Mouse (Mus musculus) lung, postnatal 0 days (tissue): Measurements from ENCODE around the gene Rex1bd. TPM values are rescaled to one million over a fixed set of nuclear protein-coding genes. Genes with fewer than 3 reads are reported as not detected.
A peak's percentile ranks its signal among the peaks of the same experiment; 100 is the strongest.

ENCODE experiments used
- ATAC-seq: fragments of 200-750 bp; cut with Nextera tagmentation; 2 replicates; pipeline ENCODE4 v1.8.0; 2017; ENCODE audit warnings: moderate library complexity
- DNase-seq: peaks from one replicate; pipeline ENCODE4 v3.0.0-alpha.2; 2016; ENCODE audit warnings: low spot score
- H3K27ac ChIP-seq: fragments of 300-500 bp; sonication (generic); 2 replicates; pipeline ENCODE4 v1.5.1; 2014; ENCODE audit warnings: antibody characterized with exemption, mild to moderate bottlenecking, low read length, mixed read lengths
- H3K27me3 ChIP-seq: fragments of 300-500 bp; sonication (generic); replicated peaks from 2 replicates; pipeline ENCODE4 v1.6.1; 2014; ENCODE audit warnings: low read length, mixed read lengths; ENCODE audit not compliant: insufficient read depth
- H3K36me3 ChIP-seq: fragments of 300-500 bp; sonication (generic); 2 replicates; pipeline ENCODE4 v1.6.1; 2014; ENCODE audit warnings: low read length, mixed read lengths; ENCODE audit not compliant: insufficient read depth
- H3K4me1 ChIP-seq: fragments of 300-500 bp; sonication (generic); 2 replicates; pipeline ENCODE4 v1.6.1; 2014; ENCODE audit warnings: antibody characterized with exemption, low read depth, low read length, mixed read lengths; ENCODE audit not compliant: insufficient read depth
- H3K4me2 ChIP-seq: fragments of 300-500 bp; sonication (generic); replicated peaks from 2 replicates; pipeline ENCODE4 v1.6.1; 2014; ENCODE audit warnings: low read depth, mild to moderate bottlenecking, low read length, moderate library complexity, mixed read lengths
- H3K4me3 ChIP-seq: fragments of 300-500 bp; sonication (generic); 2 replicates; pipeline ENCODE4 v1.5.1; 2014; ENCODE audit warnings: low read depth, low read length
- H3K9ac ChIP-seq: fragments of 300-500 bp; sonication (generic); replicated peaks from 2 replicates; pipeline ENCODE4 v1.6.1; 2014; ENCODE audit warnings: low read depth, mild to moderate bottlenecking
- H3K9me3 ChIP-seq: fragments of 300-500 bp; sonication (generic); 2 replicates; pipeline ENCODE4 v1.6.1; 2016; ENCODE audit warnings: low read length, mixed read lengths
- CTCF ChIP-seq: IDR thresholded peaks from 2 replicates; pipeline ENCODE4 v1.5.1; 2016; ENCODE audit warnings: antibody characterized with exemption, mild to moderate bottlenecking
- EP300 ChIP-seq: IDR thresholded peaks from 2 replicates; pipeline ENCODE4 v1.6.1; 2016; ENCODE audit warnings: antibody characterized with exemption, mild to moderate bottlenecking, control low read depth
- WGBS: fragments of 180-500 bp; shearing (Covaris S2); extraction: QIAGEN DNeasy Blood & Tissue Kit; methylation state at CpG from one replicate; pipeline ENCODE4 v1.1.7; 2014; 5-methylcytosine and 5-hydroxymethylcytosine counted together
- polyA plus RNA-seq: library from polyadenylated mRNA; unstranded; fragments of >200 nt; fragmentation: Nextera tagmentation; extraction: Ambion mirVana; gene quantifications from 2 replicates; pipeline ENCODE4 v1.2.1, GENCODE M21; 2015

Rex1bd gene
- polyA plus RNA-seq, 1 experiment from 2014 or later = 117 TPM

GRCm38 (mm10) chr8:70500386-70501301 is 5.9 kb downstream of the Rex1bd start:
- H3K9ac ChIP-seq = no peak overlapping the region
- H3K4me1 ChIP-seq = peaks cover 6% of the 10 kb centered on the region
- no peak for TF ChIP-seq EP300
- TF ChIP-seq CTCF = no peak
- no peaks in the 10 kb centered on the region for H3K9me3 ChIP-seq
- no peak overlapping the region for H3K27ac ChIP-seq
- 0 out of 2 replicates have a peak overlapping the region, but pooled peaks have one; percentile 17 for H3K4me2 ChIP-seq
- 13% methylated on average over 35 of the region's 39 CpGs for WGBS
- H3K27me3 ChIP-seq = peaks cover 23% of the 10 kb centered on the region; the same call in 1 of the 2 replicates
- H3K4me3 ChIP-seq = peak overlapping the region; percentile 2; the same call in 1 of the 2 replicates
- no peaks in the 10 kb centered on the region for H3K36me3 ChIP-seq
- DNase-seq (peak; percentile 78), ATAC-seq (peak; percentile 34)

- H3K4me1 ChIP-seq = peaks cover 12% of the 10 kb centered on the region
- no peak overlapping the region for H3K4me3 ChIP-seq
- no peaks in the 10 kb centered on the region for H3K36me3 ChIP-seq
- H3K4me2 ChIP-seq = no peak overlapping the region
- H3K27me3 ChIP-seq = peaks cover 37% of the 10 kb centered on the region
- WGBS = 12% methylated on average over 10 of the region's 12 CpGs
- H3K9ac ChIP-seq = no peak overlapping the region
- H3K27ac ChIP-seq = no peak overlapping the region
- TF ChIP-seq EP300 (no peak), CTCF (no peak)
- no peak for ATAC-seq
- no peaks in the 10 kb centered on the region for H3K9me3 ChIP-seq
- no peak for DNase-seq
These were observed 10.8 kb downstream of the Rex1bd start for GRCm38 (mm10) chr8:70495771-70496062.

- ATAC-seq (no peak), DNase-seq (no peak)
- Histone ChIP-seq H3K4me3 (no peak overlapping the region), H3K9me3 (no peaks in the 10 kb centered on the region), H3K36me3 (no peaks in the 10 kb centered on the region), H3K4me2 (peak overlapping the region; percentile 82; the same call in 1 of the 2 replicates), H3K4me1 (peaks cover 12% of the 10 kb centered on the region), H3K9ac (no peak overlapping the region), H3K27ac (no peak overlapping the region), H3K27me3 (peaks cover 35% of the 10 kb centered on the region)
- 8% methylated on average over 13 of the region's 21 CpGs for WGBS
- TF ChIP-seq CTCF (no peak), EP300 (no peak)
These were observed 11.4 kb downstream of the Rex1bd start for GRCm38 (mm10) chr8:70495001-70495770.

GRCm38 (mm10) chr8:70494416-70494945 is 12.1 kb downstream of the Rex1bd start:
- Histone ChIP-seq H3K4me2 (peak overlapping the region; percentile 82), H3K36me3 (no peaks in the 10 kb centered on the region), H3K4me3 (peak overlapping the region; percentile 49; the same call in 1 of the 2 replicates), H3K4me1 (peaks cover 16% of the 10 kb centered on the region), H3K27ac (no peak overlapping the region), H3K9ac (no peak overlapping the region), H3K27me3 (peaks cover 42% of the 10 kb centered on the region), H3K9me3 (no peaks in the 10 kb centered on the region)
- no peak for DNase-seq
- no peak for ATAC-seq
- WGBS = 4% methylated on average over 28 of the region's 28 CpGs
- TF ChIP-seq CTCF = no peak
- TF ChIP-seq EP300 = no peak

- H3K36me3 ChIP-seq = no peaks in the 10 kb centered on the region
- H3K4me3 ChIP-seq = peak overlapping the region; percentile 49
- H3K4me2 ChIP-seq = peak overlapping the region; percentile 82
- peaks cover 21% of the 10 kb centered on the region for H3K4me1 ChIP-seq
- H3K9me3 ChIP-seq = no peaks in the 10 kb centered on the region
- WGBS = 0% methylated on average over 39 of the region's 47 CpGs
- H3K27me3 ChIP-seq = peaks cover 42% of the 10 kb centered on the region
- TF ChIP-seq EP300 (no peak), CTCF (no peak)
- no peak overlapping the region for H3K27ac ChIP-seq
- H3K9ac ChIP-seq = no peak overlapping the region
- no peak for DNase-seq
- ATAC-seq = no peak
These were observed 12.7 kb downstream of the Rex1bd start for GRCm38 (mm10) chr8:70493692-70494415.
